In genomic region chr2:131209969-131210792, GRCm38 (mm10) we compare ENCODE assay signal across 8 mouse cellular contexts. TPM values are rescaled to one million over a fixed set of nuclear protein-coding genes. Genes with fewer than 3 reads are reported as not detected.
A peak's percentile ranks its signal among the peaks of the same experiment; 100 is the strongest.
DNase-seq lines count a peak whose midpoint lies in the region; ATAC-seq and TF ChIP-seq lines count a peak whose summit lies in the region.

No protein-coding gene starts in this region.

- H3K4me3 ChIP-seq in bone marrow macrophage, adult 2 months (ENCODE audit: insufficient read depth, low read length), result peak overlapping the region; percentile 62
- peak overlapping the region; percentile 64 for H3K4me3 ChIP-seq in embryonic facial prominence, embryonic 15.5 days (replicated peaks)
- H3K4me3 ChIP-seq in limb, embryonic 14.5 days (replicated peaks; ENCODE audit: low read length), result peak overlapping the region; percentile 55
- H3K4me3 ChIP-seq in midbrain, embryonic 16.5 days (ENCODE audit: low read depth, low read length), result peak overlapping the region; percentile 59
- peak overlapping the region; percentile 63 for H3K4me3 ChIP-seq in spleen, adult 2 months (ENCODE audit: extremely low read depth, insufficient read depth, insufficient read length)

- H3K27me3 ChIP-seq in embryonic facial prominence, embryonic 15.5 days, result no peaks in the 10 kb centered on the region
- no peaks in the 10 kb centered on the region for H3K27me3 ChIP-seq in limb, embryonic 14.5 days (ENCODE audit: control insufficient read depth, insufficient read depth, low read length)
- H3K27me3 ChIP-seq in midbrain, embryonic 16.5 days (ENCODE audit: control insufficient read depth, insufficient read depth, low read depth, low read length), result no peaks in the 10 kb centered on the region
- H3K27me3 ChIP-seq in spleen, adult 2 months (ENCODE audit: control insufficient read depth, insufficient read depth, low read length), result no peaks in the 10 kb centered on the region

- H3K9me3 ChIP-seq in embryonic facial prominence, embryonic 15.5 days (replicated peaks), result no peaks in the 10 kb centered on the region
- H3K9me3 ChIP-seq in limb, embryonic 14.5 days (ENCODE audit: control insufficient read depth, low read length), result no peaks in the 10 kb centered on the region
- no peaks in the 10 kb centered on the region for H3K9me3 ChIP-seq in midbrain, embryonic 16.5 days (replicated peaks; ENCODE audit: control insufficient read depth, low read length, poor library complexity, severe bottlenecking)

- peak; percentile 94 for ATAC-seq in embryonic facial prominence, embryonic 15.5 days (ENCODE audit: insufficient number of reproducible peaks, low FRiP score, low TSS enrichment, low read depth)
- peak; percentile 97 for ATAC-seq in limb, embryonic 14.5 days (ENCODE audit: low FRiP score, low read depth)
- ATAC-seq in midbrain, embryonic 16.5 days, result peak; percentile 98

- peaks cover 47% of the 10 kb centered on the region for H3K4me1 ChIP-seq in bone marrow macrophage, adult 2 months (ENCODE audit: control insufficient read depth, insufficient read depth, low read length)
- peaks cover 16% of the 10 kb centered on the region for H3K4me1 ChIP-seq in embryonic facial prominence, embryonic 15.5 days
- peaks cover 7% of the 10 kb centered on the region for H3K4me1 ChIP-seq in limb, embryonic 14.5 days (ENCODE audit: control insufficient read depth, insufficient read depth, low read length)
- H3K4me1 ChIP-seq in midbrain, embryonic 16.5 days (ENCODE audit: control insufficient read depth, insufficient read depth, low read length), result peaks cover 14% of the 10 kb centered on the region
- peaks cover 3% of the 10 kb centered on the region; the same call in 1 of the 2 replicates for H3K4me1 ChIP-seq in spleen, adult 2 months (ENCODE audit: control insufficient read depth, insufficient read depth, insufficient read length)

- TF ChIP-seq CTCF in bone marrow macrophage, adult 2 months (IDR thresholded peaks at IDR 0.05; ENCODE audit: low read depth, low read length), result peak; percentile 100
- peak; percentile 93 for TF ChIP-seq CTCF in spleen, adult 2 months (IDR thresholded peaks at IDR 0.05; ENCODE audit: extremely low read depth, insufficient read depth, insufficient read length, insufficient replicate concordance)

- under 1% methylated on average over 50 of the region's 50 CpGs for WGBS in embryonic facial prominence, embryonic 15.5 days
- WGBS in limb, embryonic 14.5 days, result 2% methylated on average over 50 of the region's 50 CpGs
- under 1% methylated on average over 50 of the region's 50 CpGs for WGBS in midbrain, embryonic 16.5 days
- WGBS in spleen, adult 2 months, result under 1% methylated on average over 50 of the region's 50 CpGs

- DNase-seq in B cell, adult 2 months, result peak; percentile 95 to 96
- DNase-seq in heart, adult 9 months (ENCODE audit: low spot score in 2 of 2), result peak; percentile 96 to 98
- DNase-seq in kidney, adult 9 months, result peak; percentile 98
- DNase-seq in limb, embryonic 14.5 days (ENCODE audit: low spot score), result peak; percentile 93
- DNase-seq in spleen, adult 2 months (ENCODE audit: low read depth in 1 of 2, low spot score in 2 of 2), result peak; percentile 84 to 94

- peak overlapping the region; percentile 93 for H3K27ac ChIP-seq in bone marrow macrophage, adult 2 months (ENCODE audit: insufficient read depth, low read depth, low read length)
- H3K27ac ChIP-seq in embryonic facial prominence, embryonic 15.5 days (replicated peaks), result peak overlapping the region; percentile 92
- H3K27ac ChIP-seq in limb, embryonic 14.5 days (replicated peaks; ENCODE audit: low read depth, low read length), result peak overlapping the region; percentile 82
- peak overlapping the region; percentile 94 for H3K27ac ChIP-seq in midbrain, embryonic 16.5 days (ENCODE audit: low read length)
- peak overlapping the region; percentile 89 for H3K27ac ChIP-seq in spleen, adult 2 months (ENCODE audit: insufficient read depth, low read length)

- peak overlapping the region; percentile 78 for H3K9ac ChIP-seq in embryonic facial prominence, embryonic 15.5 days
- peak overlapping the region; percentile 71 for H3K9ac ChIP-seq in limb, embryonic 14.5 days (ENCODE audit: low read depth, low read length, severe bottlenecking)
- peak overlapping the region; percentile 73 for H3K9ac ChIP-seq in midbrain, embryonic 16.5 days (ENCODE audit: low read depth, low read length)

- TF ChIP-seq POLR2A in bone marrow macrophage, adult 2 months (IDR thresholded peaks at IDR 0.05; ENCODE audit: borderline replicate concordance, low read depth, low read length), result no peak
- peak; percentile 10; the same call in 1 of the 2 replicates for TF ChIP-seq POLR2A in limb, embryonic 14.5 days (IDR thresholded peaks at IDR 0.05; ENCODE audit: borderline replicate concordance, extremely low read depth, insufficient read depth, insufficient read length)
- TF ChIP-seq POLR2A in spleen, adult 2 months (IDR thresholded peaks at IDR 0.05; ENCODE audit: low read depth, low read length), result peak; percentile 62

- peak overlapping the region; percentile 53 for H3K4me2 ChIP-seq in embryonic facial prominence, embryonic 15.5 days (replicated peaks)
- H3K4me2 ChIP-seq in limb, embryonic 14.5 days (replicated peaks; ENCODE audit: low read depth, low read length, severe bottlenecking), result peak overlapping the region; percentile 65
- peak overlapping the region; percentile 68 for H3K4me2 ChIP-seq in midbrain, embryonic 16.5 days (ENCODE audit: low read length)

- peaks cover 11% of the 10 kb centered on the region for H3K36me3 ChIP-seq in embryonic facial prominence, embryonic 15.5 days
- H3K36me3 ChIP-seq in limb, embryonic 14.5 days (ENCODE audit: control insufficient read depth, insufficient read depth, low read length), result peaks cover 8% of the 10 kb centered on the region; the same call in 1 of the 2 replicates
- H3K36me3 ChIP-seq in midbrain, embryonic 16.5 days (ENCODE audit: control insufficient read depth, insufficient read depth, low read length), result no peaks in the 10 kb centered on the region
- H3K36me3 ChIP-seq in spleen, adult 2 months (ENCODE audit: control insufficient read depth, insufficient read depth, low read length), result peaks cover 4% of the 10 kb centered on the region; the same call in 1 of the 2 replicates

RNA-seq across cellular contexts. Expression of gene Ap5s1, which starts 3.3 kb away (rescaled TPM):
- 28.1 and 29.1 TPM in 2 replicates for polyA plus RNA-seq in bone marrow macrophage, adult 2 months (2012; ENCODE audit: insufficient read depth, insufficient read length, missing spikeins)
- 27.9 and 28.0 TPM in 2 replicates for polyA plus RNA-seq in embryonic facial prominence, embryonic 15.5 days (2015; fragmentation: Nextera tagmentation; extraction: Ambion mirVana)
- 29.5 and 50.9 TPM in 2 replicates for polyA plus RNA-seq in limb, embryonic 14.5 days (2012; rRNA removed)
- polyA plus RNA-seq in limb, embryonic 14.5 days (2014; fragmentation: Nextera tagmentation; extraction: Ambion mirVana), result 25.9 and 26.7 TPM in 2 replicates
- polyA plus RNA-seq in midbrain, embryonic 16.5 days (2015; fragmentation: Nextera tagmentation; extraction: Ambion mirVana), result 33.0 and 34.7 TPM in 2 replicates
- 24.3 and 41.3 TPM in 2 replicates for polyA plus RNA-seq in spleen, adult 2 months (2012; rRNA removed)

RNA-seq across cellular contexts. Expression of gene Spef1, which starts 23.1 kb away (rescaled TPM):
- polyA plus RNA-seq in bone marrow macrophage, adult 2 months (2012; ENCODE audit: insufficient read depth, insufficient read length, missing spikeins), result 7.1 and 8.9 TPM in 2 replicates
- 10.3 and 15.2 TPM in 2 replicates for polyA plus RNA-seq in embryonic facial prominence, embryonic 15.5 days (2015; fragmentation: Nextera tagmentation; extraction: Ambion mirVana)
- polyA plus RNA-seq in limb, embryonic 14.5 days (2012; rRNA removed), result 16.3 and 18.2 TPM in 2 replicates
- 6.7 and 8.1 TPM in 2 replicates for polyA plus RNA-seq in limb, embryonic 14.5 days (2014; fragmentation: Nextera tagmentation; extraction: Ambion mirVana)
- 9.5 and 11.2 TPM in 2 replicates for polyA plus RNA-seq in midbrain, embryonic 16.5 days (2015; fragmentation: Nextera tagmentation; extraction: Ambion mirVana)
- polyA plus RNA-seq in spleen, adult 2 months (2012; rRNA removed), result 2.4 and 2.6 TPM in 2 replicates

RNA-seq across cellular contexts. Expression of gene Cdc25b, which starts 23.4 kb away (rescaled TPM):
- 47.1 and 56.5 TPM in 2 replicates for polyA plus RNA-seq in bone marrow macrophage, adult 2 months (2012; ENCODE audit: insufficient read depth, insufficient read length, missing spikeins)
- polyA plus RNA-seq in embryonic facial prominence, embryonic 15.5 days (2015; fragmentation: Nextera tagmentation; extraction: Ambion mirVana), result 52.3 and 59.1 TPM in 2 replicates
- polyA plus RNA-seq in limb, embryonic 14.5 days (2012; rRNA removed), result 76.4 and 88.9 TPM in 2 replicates
- 52.1 and 56.2 TPM in 2 replicates for polyA plus RNA-seq in limb, embryonic 14.5 days (2014; fragmentation: Nextera tagmentation; extraction: Ambion mirVana)
- polyA plus RNA-seq in midbrain, embryonic 16.5 days (2015; fragmentation: Nextera tagmentation; extraction: Ambion mirVana), result 16.2 and 18.5 TPM in 2 replicates
- 85.6 and 103 TPM in 2 replicates for polyA plus RNA-seq in spleen, adult 2 months (2012; rRNA removed)

RNA-seq across cellular contexts. Expression of gene Mavs, which starts 23.7 kb away (rescaled TPM):
- polyA plus RNA-seq in bone marrow macrophage, adult 2 months (2012; ENCODE audit: insufficient read depth, insufficient read length, missing spikeins), result 39.0 and 40.3 TPM in 2 replicates
- polyA plus RNA-seq in embryonic facial prominence, embryonic 15.5 days (2015; fragmentation: Nextera tagmentation; extraction: Ambion mirVana), result 21.7 and 25.1 TPM in 2 replicates
- 27.4 and 37.2 TPM in 2 replicates for polyA plus RNA-seq in limb, embryonic 14.5 days (2012; rRNA removed)
- polyA plus RNA-seq in limb, embryonic 14.5 days (2014; fragmentation: Nextera tagmentation; extraction: Ambion mirVana), result 17.2 and 18.6 TPM in 2 replicates
- polyA plus RNA-seq in midbrain, embryonic 16.5 days (2015; fragmentation: Nextera tagmentation; extraction: Ambion mirVana), result 6.7 and 6.9 TPM in 2 replicates
- 46.9 and 47.6 TPM in 2 replicates for polyA plus RNA-seq in spleen, adult 2 months (2012; rRNA removed)

RNA-seq across cellular contexts. Expression of gene Cenpb, which starts 30.3 kb away (rescaled TPM):
- 88.2 and 88.3 TPM in 2 replicates for polyA plus RNA-seq in bone marrow macrophage, adult 2 months (2012; ENCODE audit: insufficient read depth, insufficient read length, missing spikeins)
- polyA plus RNA-seq in embryonic facial prominence, embryonic 15.5 days (2015; fragmentation: Nextera tagmentation; extraction: Ambion mirVana), result 13.3 and 14.6 TPM in 2 replicates
- polyA plus RNA-seq in limb, embryonic 14.5 days (2012; rRNA removed), result 48.3 and 56.4 TPM in 2 replicates
- 9.2 and 12.2 TPM in 2 replicates for polyA plus RNA-seq in limb, embryonic 14.5 days (2014; fragmentation: Nextera tagmentation; extraction: Ambion mirVana)
- polyA plus RNA-seq in midbrain, embryonic 16.5 days (2015; fragmentation: Nextera tagmentation; extraction: Ambion mirVana), result 11.1 and 11.7 TPM in 2 replicates
- 31.2 and 35.1 TPM in 2 replicates for polyA plus RNA-seq in spleen, adult 2 months (2012; rRNA removed)

Comparison
In these comparisons a context has a peak if more than half of its experiments do, and no peak if none do; other contexts are left out.
1. Peak in every context shown above with its lines: DNase-seq, ATAC-seq, H3K4me3 ChIP-seq and H3K27ac ChIP-seq.